Mouse (Mus musculus) lung, postnatal 25 days (tissue): Measurements from ENCODE around the gene Mapre3.
A peak's percentile ranks its signal among the peaks of the same experiment; 100 is the strongest.

ENCODE experiments used
- DNase-seq: peaks from one replicate; pipeline ENCODE4 v3.0.0; 2022; ENCODE audit warnings: low spot score

Mapre3 gene

GRCm38 (mm10) chr5:30814424-30815119, at the start of gene Mapre3:
TSS of gene Mapre3 (plus strand) at chr5:30814641.
- peak; percentile 91 for DNase-seq

GRCm38 (mm10) chr5:30765596-30766370, 48.7 kb upstream of the Mapre3 start:
- no peak for DNase-seq

DNA sequence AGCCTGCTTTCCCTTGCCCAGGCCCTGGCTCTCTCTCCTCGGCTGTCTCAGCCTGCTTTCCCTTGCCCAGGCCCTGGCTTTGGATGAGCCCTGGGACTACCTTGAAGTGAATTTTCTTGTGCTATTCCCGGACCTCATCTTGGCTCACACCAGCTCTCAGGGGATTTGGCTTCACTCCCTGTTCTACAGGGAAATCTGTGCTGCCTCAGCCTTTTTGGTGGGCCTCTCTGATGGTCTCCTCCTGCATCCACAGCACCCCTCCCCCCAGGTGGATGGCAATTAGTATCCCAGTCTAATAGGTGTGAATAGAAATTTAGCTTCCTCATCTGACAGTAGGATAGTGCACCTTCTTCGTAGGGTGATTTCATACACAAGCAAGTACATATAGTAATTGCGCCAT, 46.4 kb upstream of the Mapre3 start:
- DNase-seq, result no peak

- peak; percentile 86 for DNase-seq
Measured at GRCm38 (mm10) chr5:30768598-30768997, 45.8 kb upstream of the Mapre3 start.

- DNase-seq, result peak; percentile 37
Measured at GRCm38 (mm10) chr5:30769075-30769474, 45.4 kb upstream of the Mapre3 start.

GRCm38 (mm10) chr5:30774601-30775371, 39.7 kb upstream of the Mapre3 start:
- peak; percentile 89 for DNase-seq

DNA sequence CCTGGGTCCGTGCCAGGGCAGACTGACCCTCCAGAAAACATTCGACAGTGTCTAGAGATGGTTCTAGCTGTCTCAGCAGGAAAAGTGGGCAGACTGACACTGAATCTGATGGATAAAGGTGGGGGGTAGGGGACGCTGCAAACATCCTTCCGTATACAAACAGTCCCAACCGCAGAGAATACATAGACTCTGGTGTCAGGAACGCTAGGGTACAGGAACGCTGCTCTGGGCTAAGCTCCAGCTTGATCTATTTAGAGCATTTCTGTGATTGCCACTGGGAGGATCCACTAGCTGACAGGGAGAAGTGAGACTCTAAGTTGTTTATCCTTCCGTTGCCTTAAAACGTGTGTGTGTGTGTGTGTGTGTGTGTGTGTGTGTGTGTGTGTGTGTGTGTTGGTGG, 33.7 kb upstream of the Mapre3 start:
- no peak for DNase-seq

- no peak for DNase-seq
Measured at GRCm38 (mm10) chr5:30781147-30781546, 33.3 kb upstream of the Mapre3 start.

GRCm38 (mm10) chr5:30787381-30787780, 27.1 kb upstream of the Mapre3 start:
- DNase-seq, result no peak

DNA sequence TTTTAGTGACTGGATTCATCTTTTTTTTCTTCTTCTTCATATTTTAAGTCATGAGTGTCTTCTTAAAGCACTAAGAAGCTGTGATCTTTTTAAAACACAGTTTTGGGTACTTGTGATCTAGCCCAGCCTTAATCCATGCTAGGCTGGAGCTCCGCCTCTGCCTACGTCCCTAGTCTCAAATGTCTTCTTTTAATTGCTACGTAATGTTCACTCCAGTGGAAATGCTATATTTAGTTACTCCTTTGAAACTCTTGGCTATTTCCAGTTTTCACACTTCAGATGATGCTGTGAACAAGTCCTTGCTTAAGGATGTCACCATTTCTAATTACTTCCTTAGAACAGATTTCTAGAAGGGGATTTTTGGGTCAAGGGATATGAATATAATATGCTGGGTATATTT, 24.4 kb upstream of the Mapre3 start:
- no peak for DNase-seq

DNA sequence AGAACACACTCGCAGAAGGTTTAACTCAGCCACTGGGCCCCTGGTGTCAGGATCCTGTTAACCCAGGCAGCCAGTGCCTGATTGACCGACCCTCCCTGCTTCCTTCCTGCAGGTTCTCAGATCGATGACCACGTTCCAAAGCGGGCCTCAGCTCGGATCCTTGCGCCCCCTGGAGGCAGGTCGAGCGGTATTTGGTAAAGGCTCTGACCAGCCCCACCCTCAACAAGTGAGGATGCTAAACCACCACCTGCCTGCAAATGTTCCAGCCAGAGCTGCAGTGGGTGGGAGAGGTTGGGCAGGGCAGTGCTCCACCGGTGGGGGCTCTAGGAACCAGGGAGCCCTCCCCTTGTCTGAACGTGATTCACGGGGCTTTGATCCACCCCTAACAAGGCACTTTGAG, 18.3 kb upstream of the Mapre3 start:
- DNase-seq, result peak; percentile 75

- no peak for DNase-seq
Measured at GRCm38 (mm10) chr5:30797482-30797881, 17.0 kb upstream of the Mapre3 start.

DNA sequence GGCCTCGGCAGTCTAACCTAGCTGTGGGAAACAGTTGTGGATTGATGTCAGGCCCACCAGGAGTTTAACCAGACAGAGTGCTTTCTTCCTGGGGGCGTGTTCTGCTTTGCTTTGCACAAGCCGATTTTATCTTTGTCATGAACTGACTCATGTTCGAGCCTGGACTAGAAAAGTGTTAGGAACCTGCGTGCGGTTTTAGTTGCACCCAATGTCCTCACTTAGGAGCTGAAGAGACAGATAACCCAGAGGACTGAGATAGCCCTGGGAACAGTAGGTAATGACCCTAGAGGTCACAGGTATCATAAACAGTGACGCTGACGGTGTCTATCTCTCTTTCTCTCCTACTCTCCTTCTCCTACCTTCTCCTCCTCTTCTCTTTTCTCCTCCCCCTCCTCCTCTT, 16.5 kb upstream of the Mapre3 start:
- no peak for DNase-seq

DNA sequence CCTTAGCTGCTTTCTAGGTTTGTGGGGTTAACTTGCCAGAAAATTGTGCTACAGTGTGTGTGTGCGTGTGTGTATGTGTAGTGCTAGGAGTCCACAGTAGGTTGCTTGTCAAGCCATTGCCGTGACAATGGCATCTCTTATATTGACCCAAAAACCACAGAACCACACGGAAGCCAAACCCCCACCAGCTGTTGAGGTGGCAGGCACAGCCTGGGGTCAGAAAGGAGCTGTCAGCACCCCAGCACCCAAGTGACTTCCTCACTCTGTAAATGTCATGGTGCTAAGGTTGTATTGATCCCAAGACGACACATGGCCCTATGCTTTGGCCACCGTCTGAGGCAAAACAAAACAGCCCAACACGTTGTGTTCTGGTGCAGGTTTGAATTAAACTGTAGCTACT, 15.5 kb upstream of the Mapre3 start:
- no peak for DNase-seq

- no peak for DNase-seq
Measured at GRCm38 (mm10) chr5:30802724-30803467, 11.5 kb upstream of the Mapre3 start.

DNA sequence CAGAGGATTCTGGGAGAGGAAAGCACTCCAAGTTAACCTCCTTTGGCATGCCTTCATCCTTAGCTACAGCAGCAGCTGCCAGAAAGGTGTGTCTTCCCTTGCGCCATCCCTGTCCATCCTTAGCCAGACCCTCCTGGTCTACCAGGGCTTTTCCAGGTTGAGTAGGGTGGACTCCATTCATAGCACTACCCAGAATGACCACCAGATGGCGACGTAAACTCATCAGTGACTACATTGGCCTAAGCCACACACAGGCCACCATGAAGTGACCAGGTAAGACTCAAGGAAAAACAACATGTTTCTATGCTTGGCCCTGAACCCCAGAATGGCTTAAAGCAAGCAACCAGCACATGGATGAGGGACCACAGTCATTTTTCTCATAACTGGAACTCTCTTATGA, 8.3 kb upstream of the Mapre3 start:
- peak; percentile 92 for DNase-seq

DNA sequence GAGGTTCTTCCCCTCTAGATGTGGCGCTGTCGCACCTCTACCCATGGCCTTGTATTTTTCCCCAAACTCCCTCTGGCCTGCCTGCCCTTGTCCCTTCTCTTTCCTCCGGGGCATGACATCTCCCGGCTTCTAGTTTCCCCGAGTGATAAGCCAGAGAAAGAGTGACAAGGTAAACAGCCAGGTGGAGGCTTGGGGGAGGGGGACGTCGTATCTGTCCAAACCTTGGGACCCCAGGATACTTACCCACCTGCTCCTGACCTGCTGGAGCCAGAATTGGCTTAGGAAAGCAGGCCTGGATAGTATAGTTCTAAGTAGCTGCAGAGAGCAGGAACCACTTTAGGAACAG, 652 bp downstream of the Mapre3 start:
- no peak for DNase-seq

DNA sequence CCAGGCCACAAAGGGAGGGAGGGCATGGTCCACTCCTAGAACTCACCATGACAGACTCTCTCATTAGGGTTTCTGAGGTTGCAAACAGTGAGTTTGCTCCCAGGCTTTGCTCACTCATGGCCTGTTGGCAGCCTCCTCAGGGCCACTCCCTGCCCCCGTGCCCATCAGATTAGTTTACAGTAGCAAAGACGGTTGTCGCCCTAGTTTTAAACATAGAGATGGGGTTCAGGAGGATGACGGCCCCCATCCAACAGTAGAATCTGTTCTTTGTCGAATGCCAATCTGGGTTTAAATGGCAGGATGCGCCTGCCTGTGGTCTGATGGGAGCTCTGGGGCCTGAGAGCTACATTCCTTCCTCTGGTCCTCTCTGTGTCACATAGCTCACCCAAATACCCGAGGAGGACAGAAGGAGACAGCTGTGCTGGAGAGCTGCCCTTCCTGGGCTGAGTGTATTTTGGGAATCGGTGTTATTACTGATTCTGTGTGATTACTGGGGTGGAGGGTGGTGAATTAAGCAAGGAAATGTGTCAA, 1.9 kb downstream of the Mapre3 start:
- no peak for DNase-seq

DNA sequence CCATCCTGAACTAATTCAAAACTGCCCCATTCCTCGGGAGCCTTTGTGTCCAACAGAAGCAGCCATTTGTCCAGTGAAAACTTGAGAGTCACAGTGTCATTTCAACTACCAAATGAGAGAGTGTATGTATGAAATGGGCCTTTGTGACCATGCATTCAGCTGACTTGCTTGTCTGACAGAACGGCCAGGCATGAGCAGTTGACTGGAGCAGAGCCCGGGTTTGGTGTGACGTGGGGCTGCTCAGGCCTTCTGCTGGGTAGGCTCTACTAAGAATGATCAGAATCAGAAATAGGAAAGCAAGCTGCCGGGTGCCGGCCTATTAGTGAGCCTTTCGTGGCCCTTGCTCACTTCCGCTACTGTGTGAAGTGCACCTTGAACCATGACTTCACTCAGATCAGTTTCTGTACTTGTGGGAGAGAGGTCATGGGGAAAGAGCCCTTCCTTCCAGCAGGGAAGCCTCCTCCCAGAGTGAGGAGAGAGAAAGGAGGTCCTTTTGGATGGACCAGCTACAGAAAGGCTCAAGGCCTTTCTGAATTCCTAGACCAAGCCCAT, 4.4 kb downstream of the Mapre3 start:
- DNase-seq, result no peak

GRCm38 (mm10) chr5:30822689-30823088, 8.2 kb downstream of the Mapre3 start:
- DNase-seq, result peak; percentile 26

DNA sequence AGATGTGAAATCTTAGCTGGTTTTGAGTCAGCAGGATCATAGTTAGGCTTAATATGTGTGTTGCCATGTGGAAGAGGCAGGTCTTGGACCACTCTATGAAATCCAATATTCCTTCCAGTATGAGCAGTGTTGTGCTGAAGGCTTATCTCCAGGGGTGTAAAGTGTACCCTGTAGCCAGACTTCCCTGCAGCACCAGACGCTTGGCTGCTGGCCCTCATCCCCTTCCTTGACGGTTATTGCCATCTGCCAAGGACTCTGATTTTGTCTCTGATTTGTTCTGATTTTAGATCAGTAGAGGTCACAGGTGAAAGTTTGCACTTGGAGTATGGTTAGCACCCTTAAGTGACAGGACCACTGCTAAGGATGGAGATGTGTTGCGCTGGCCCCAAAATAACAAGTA, 8.7 kb downstream of the Mapre3 start:
- no peak for DNase-seq
